Mouse (Mus musculus): ENCODE results near the gene Zfp36l2. TPM values are rescaled to one million over a fixed set of nuclear protein-coding genes. Genes with fewer than 3 reads are reported as not detected.

Gene Zfp36l2
- total and polyA plus RNA-seq, 2 experiments from 2014 or later, result 5.5 to 16.7 TPM

DNA sequence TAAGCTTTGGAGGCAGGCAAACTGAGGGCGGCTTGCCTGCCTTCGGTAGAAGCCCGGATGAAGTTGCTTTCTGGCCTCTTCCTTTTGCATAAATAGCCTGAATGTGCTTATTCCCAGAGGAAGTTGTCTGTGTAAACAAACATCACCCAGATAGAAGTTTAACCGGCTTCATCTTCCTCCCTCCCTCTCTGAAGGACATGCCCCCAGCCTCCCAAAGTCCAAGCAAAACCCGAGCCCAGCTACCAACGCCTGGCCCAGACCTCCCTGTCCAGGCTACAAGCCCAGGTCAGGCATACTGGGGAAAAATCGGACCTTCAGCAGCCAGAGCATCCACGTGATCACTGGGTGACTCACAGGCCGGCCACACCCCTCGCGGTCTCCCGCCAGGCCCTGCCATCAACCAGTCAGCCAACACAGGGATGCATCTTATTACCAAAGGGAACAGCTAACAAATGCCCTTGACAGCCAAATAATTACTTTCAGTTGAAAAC is 4.4 kb downstream of the Zfp36l2 start:
- Histone ChIP-seq H3K4me1 (ENCODE audit: insufficient read depth, low read length) (no peaks in the 10 kb centered on the region), H3K27me3 (ENCODE audit: insufficient read depth, low read length) (no peaks in the 10 kb centered on the region), H3K27ac (peak overlapping the region; percentile 68), H3K36me3 (ENCODE audit: insufficient read depth, low read length) (no peaks in the 10 kb centered on the region), H3K9ac (replicated peaks; ENCODE audit: low read length) (no peak overlapping the region), H3K4me2 (ENCODE audit: low read depth, low read length) (peak overlapping the region; percentile 49), H3K4me3 (ENCODE audit: low read length) (peak overlapping the region; percentile 25), H3K9me3 (ENCODE audit: low read length) (no peaks in the 10 kb centered on the region)
- peak; percentile 70 for DNase-seq (ENCODE audit: low spot score)
- WGBS, result 17% methylated on average over 12 of the region's 12 CpGs
- ATAC-seq, result peak; percentile 35; the same call in 1 of the 2 replicates
- no peak for TF ChIP-seq CTCF (IDR thresholded peaks at IDR 0.05; ENCODE audit: low read depth)

DNA sequence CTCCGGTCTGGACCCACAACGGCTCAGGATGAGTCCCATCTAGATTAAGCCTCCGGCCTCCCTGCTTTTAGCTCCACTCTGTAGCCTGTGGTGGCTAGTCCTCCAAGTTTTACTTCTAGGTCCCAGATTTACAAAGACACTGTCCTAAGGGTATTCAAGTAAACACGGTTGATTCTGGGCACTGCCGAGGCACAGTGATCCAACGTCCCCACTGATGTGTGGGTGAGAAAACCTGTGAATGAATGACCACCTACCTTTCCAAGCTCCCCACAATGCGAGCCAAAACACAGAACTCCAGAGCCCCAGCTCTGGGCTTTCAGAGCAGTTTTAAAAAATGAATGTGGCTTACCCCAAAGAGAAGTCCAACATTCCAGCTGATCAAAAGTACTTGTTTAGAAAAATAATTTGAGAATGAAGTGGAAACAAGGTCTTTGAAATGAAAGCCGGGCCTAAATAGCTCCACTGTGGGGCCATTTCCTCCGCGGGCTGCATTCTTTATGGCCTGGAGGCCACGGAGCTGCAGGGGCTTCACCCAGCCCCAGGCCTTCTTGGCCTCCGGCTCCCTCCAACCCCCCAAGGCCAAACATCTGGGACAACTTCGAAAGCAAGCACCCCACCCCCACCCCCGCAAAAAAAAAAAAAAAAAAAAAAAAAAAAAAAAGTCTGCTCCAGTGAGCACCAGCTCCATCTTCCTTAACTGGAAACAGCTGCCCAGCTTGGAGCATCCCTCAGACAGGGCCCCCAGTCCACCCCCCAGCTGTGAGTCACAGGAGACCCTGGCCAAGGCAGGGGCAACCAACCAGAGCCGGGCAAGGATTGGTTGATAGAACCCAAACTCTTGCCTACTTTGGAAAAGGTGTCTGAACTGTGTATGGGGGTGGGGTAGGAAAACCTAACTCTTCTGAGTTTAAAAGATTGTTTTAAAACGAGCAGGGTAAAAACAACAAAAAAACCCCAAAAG is 5.2 kb downstream of the Zfp36l2 start:
- peak overlapping the region; percentile 68 for H3K27ac ChIP-seq
- DNase-seq (ENCODE audit: low spot score), result no peak
- WGBS, result 31% methylated on average over 16 of the region's 16 CpGs
- TF ChIP-seq CTCF (IDR thresholded peaks at IDR 0.05; ENCODE audit: low read depth), result no peak
- no peak overlapping the region for H3K9ac ChIP-seq (replicated peaks; ENCODE audit: low read length)
- H3K36me3 ChIP-seq (ENCODE audit: insufficient read depth, low read length), result no peaks in the 10 kb centered on the region
- no peaks in the 10 kb centered on the region for H3K4me1 ChIP-seq (ENCODE audit: insufficient read depth, low read length)
- no peaks in the 10 kb centered on the region for H3K27me3 ChIP-seq (ENCODE audit: insufficient read depth, low read length)
- H3K4me3 ChIP-seq (ENCODE audit: low read length), result peak overlapping the region; percentile 25
- H3K4me2 ChIP-seq (ENCODE audit: low read depth, low read length), result peak overlapping the region; percentile 49
- no peaks in the 10 kb centered on the region for H3K9me3 ChIP-seq (ENCODE audit: low read length)
- no peak for ATAC-seq

DNA sequence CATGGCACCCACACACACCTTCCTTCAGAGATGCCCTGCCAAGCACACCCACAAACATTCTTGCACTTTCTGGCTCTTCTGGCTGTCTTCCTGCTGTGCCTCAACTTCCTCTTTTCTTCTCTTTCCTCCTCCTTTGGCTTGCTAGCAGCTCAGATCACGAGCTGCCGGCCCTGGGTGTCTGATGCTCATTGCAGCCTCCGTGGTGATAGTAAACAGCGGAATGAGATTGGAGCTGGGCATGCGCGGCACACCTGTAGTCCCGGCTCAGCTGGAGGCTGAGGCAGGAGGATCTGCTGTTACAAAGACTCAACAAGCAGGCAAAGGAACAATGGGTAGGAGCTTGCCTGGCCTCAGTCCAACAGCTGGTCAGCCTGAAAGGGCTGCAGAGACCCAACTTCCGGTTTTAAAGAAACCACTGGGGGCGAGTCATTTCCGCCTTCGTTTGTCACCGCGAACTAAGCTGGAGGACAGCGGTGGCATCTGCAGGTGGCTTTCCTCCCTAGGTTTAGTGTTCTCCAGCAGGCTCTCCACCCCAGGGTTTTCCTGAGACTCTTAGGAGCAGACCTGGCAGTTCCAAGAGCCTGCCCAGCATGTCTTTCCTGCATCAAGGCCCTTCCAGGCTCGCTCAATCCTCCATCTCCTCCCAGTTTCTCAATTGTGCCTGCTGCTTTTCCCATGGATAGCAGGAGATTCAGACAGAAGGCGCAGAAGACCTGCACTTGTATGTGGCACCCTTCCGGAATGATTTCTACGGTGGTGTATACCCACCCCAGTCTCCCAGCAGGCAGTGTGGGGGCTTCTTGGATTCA is 6.0 kb downstream of the Zfp36l2 start:
- DNase-seq (ENCODE audit: low spot score), result no peak
- no peaks in the 10 kb centered on the region for H3K27me3 ChIP-seq (ENCODE audit: insufficient read depth, low read length)
- H3K4me1 ChIP-seq (ENCODE audit: insufficient read depth, low read length), result no peaks in the 10 kb centered on the region
- peak overlapping the region; percentile 68 for H3K27ac ChIP-seq
- H3K4me3 ChIP-seq (ENCODE audit: low read length), result no peak overlapping the region
- no peak overlapping the region for H3K9ac ChIP-seq (replicated peaks; ENCODE audit: low read length)
- WGBS, result 62% methylated on average over 18 of the region's 18 CpGs
- ATAC-seq, result no peak
- TF ChIP-seq CTCF (IDR thresholded peaks at IDR 0.05; ENCODE audit: low read depth), result no peak
- H3K36me3 ChIP-seq (ENCODE audit: insufficient read depth, low read length), result no peaks in the 10 kb centered on the region
- H3K4me2 ChIP-seq (ENCODE audit: low read depth, low read length), result peak overlapping the region; percentile 7; the same call in 1 of the 2 replicates
- H3K9me3 ChIP-seq (ENCODE audit: low read length), result no peaks in the 10 kb centered on the region

GRCm38 (mm10) chr17:84180715-84181501 is 6.8 kb downstream of the Zfp36l2 start:
- Histone ChIP-seq H3K36me3 (ENCODE audit: insufficient read depth, low read length) (no peaks in the 10 kb centered on the region), H3K27ac (no peak overlapping the region; the same call in 1 of the 2 replicates), H3K9me3 (ENCODE audit: low read length) (no peaks in the 10 kb centered on the region), H3K4me2 (ENCODE audit: low read depth, low read length) (no peak overlapping the region), H3K4me1 (ENCODE audit: insufficient read depth, low read length) (no peaks in the 10 kb centered on the region), H3K9ac (replicated peaks; ENCODE audit: low read length) (no peak overlapping the region), H3K27me3 (ENCODE audit: insufficient read depth, low read length) (no peaks in the 10 kb centered on the region), H3K4me3 (ENCODE audit: low read length) (no peak overlapping the region)
- TF ChIP-seq CTCF (IDR thresholded peaks at IDR 0.05; ENCODE audit: low read depth), result no peak
- no peak for DNase-seq (ENCODE audit: low spot score)
- no peak for ATAC-seq
- WGBS, result 48% methylated on average over 11 of the region's 11 CpGs

DNA sequence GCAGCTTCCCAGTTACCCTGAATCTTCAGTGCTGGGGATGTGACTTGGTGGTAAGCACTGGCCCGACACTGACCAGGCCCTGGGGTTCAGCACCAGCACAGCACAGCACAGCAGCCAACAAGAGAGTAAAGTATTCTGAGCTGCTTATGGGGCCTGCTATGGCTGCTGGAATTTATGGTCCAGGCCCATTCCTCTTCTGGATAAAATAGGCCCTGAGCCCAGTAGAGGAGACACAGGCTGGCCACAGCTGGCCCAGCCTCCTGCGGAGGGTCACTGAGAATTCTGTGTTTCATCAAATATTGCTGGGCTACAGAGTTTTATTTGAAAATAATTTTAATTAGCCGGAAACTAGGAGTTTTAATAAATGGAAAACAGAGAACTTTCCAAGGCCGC is 7.8 kb downstream of the Zfp36l2 start:
- no peak overlapping the region for H3K4me2 ChIP-seq (ENCODE audit: low read depth, low read length)
- no peaks in the 10 kb centered on the region for H3K36me3 ChIP-seq (ENCODE audit: insufficient read depth, low read length)
- no peak overlapping the region for H3K4me3 ChIP-seq (ENCODE audit: low read length)
- 80% methylated on average over 4 of the region's 4 CpGs for WGBS
- H3K9me3 ChIP-seq (ENCODE audit: low read length), result no peaks in the 10 kb centered on the region
- no peak for TF ChIP-seq CTCF (IDR thresholded peaks at IDR 0.05; ENCODE audit: low read depth)
- H3K27ac ChIP-seq, result no peak overlapping the region
- DNase-seq (ENCODE audit: low spot score), result no peak
- no peak for ATAC-seq
- H3K4me1 ChIP-seq (ENCODE audit: insufficient read depth, low read length), result no peaks in the 10 kb centered on the region
- H3K27me3 ChIP-seq (ENCODE audit: insufficient read depth, low read length), result no peaks in the 10 kb centered on the region
- no peak overlapping the region for H3K9ac ChIP-seq (replicated peaks; ENCODE audit: low read length)
